Mouse (Mus musculus) bone marrow macrophage, adult 2 months (primary cell): ENCODE data around the gene Arl4c.

Experiments used
- CTCF ChIP-seq: IDR thresholded peaks from 2 replicates; pipeline ENCODE4 v1.5.1; 2012; ENCODE audit warnings: low read depth, mild to moderate bottlenecking, low read length, moderate library complexity
- POLR2A ChIP-seq: IDR thresholded peaks from 2 replicates; pipeline ENCODE4 v1.6.1; 2012; ENCODE audit warnings: mild to moderate bottlenecking, low read depth, low read length, borderline replicate concordance

DNA sequence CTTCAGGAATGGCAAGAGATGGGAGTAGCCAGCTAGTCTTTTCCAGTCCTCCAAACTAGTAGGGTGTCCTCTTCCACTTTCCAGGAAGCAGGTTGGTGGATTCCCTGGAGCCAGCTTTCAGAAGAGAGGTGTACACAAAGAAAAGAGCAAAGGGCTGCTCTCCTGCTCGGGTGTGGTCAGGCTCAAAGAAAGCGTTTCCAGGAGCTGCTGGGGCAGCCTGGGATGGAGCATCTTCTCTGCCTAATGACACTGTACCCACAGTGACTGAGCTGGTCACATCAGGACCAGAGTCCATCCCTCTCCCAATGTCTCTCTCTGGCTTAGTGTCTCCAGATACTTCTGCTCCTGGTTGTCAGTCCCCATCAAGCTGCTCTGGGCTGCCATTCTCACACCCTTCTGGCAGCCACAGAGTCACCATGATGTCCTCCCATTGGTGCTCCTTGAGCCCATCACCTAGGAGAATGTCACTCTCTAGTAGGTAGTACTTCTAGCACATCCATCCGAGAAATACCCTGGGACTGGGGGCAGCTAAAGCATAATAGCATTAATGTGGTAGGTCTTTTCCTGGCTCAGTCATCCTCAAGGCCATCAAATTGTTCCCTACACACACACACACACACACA is 46.4 kb downstream of the Arl4c start:
- TF ChIP-seq CTCF (no peak), POLR2A (no peak)
